Mouse (Mus musculus) C3H10T1/2 (cell line): ENCODE measurements around the gene Lama1. TPM values are rescaled to one million over a fixed set of nuclear protein-coding genes. Genes with fewer than 3 reads are reported as not detected.

Experiments
- polyA plus RNA-seq, 2 experiments: library from polyadenylated mRNA; unstranded; fragments of >200 nt; fragmentation: generic; extraction: Trizol; gene quantifications; one replicate each; pipeline ENCODE4 v1.2.1; 2012; ENCODE audit warnings: missing spikeins in 2 of 2

The Lama1 gene
- not detected for polyA plus RNA-seq

GRCm38 (mm10) chr17:67696694-67697386 is at the start of gene Lama1:
Lama1 (plus strand) TSS chr17:67697259.

Other genes starting within 250 kb of the Lama1 start
- not detected for gene Lrrc30, start 64.5 kb upstream of the Lama1 start, polyA plus RNA-seq